Mouse (Mus musculus) cerebellum, postnatal 36 days (tissue): ENCODE results near the gene Wdr46.
"Not testable (repeated sequence)": the region's sequence is repeated elsewhere in the genome, so short reads cannot be mapped to it uniquely, and the experiment has no call there.

ENCODE experiments used
- DNase-seq, 2 experiments: peaks; one replicate each; pipeline ENCODE4 v3.0.0; 2021 to 2022; ENCODE audit warnings: mixed read lengths in 2 of 2

Gene Wdr46

DNA sequence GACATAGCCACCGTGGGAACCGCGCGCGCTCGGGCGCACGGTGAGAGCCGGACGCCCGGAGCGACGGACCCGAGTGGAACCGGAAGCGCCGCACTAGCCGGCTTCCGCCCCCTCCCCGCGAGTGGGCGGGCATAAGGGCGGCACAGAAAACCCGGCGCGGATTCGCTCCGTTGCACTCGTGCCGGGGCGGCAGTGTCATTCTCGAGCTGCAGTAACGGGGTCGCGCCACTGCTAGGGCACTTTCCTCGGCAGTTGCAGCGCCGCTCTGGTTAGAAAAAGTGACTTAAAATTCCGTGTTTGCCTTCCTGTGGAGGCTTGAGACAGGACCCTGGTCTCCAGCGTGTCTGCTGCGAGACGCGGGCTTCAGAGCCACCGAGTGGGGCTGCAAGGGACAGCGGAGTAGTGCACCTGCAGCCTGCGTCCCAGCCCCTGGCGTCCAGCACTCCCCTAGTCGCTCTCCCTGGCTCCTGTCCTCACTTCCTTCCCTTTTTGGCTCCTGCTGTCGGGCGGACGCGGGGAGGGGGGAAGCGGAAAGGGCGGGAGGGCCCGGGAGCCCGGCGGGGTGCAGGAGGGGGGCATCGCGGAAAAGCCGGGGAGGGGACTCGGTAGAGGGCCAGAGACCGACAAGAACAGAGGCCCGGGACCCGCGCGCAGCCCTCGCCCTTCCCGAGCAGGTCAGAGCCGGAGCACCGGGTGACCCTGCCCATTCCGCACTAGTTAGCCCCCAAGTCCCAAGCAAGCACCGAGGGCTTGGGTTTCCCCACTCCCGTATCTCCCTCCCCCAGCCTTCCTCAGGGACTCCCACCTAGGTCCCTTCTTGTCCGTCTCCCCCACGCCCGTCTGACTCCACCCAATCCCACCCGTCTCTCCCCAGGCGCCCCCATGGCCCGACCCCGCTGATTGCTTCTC lies 10.8 kb upstream of the Wdr46 start, which contains the start of gene Rgl2:
Gene Rgl2, plus strand, starts transcription at position 173 of the 909 bp plus-strand sequence.
- DNase-seq: peak; percentile 96

DNA sequence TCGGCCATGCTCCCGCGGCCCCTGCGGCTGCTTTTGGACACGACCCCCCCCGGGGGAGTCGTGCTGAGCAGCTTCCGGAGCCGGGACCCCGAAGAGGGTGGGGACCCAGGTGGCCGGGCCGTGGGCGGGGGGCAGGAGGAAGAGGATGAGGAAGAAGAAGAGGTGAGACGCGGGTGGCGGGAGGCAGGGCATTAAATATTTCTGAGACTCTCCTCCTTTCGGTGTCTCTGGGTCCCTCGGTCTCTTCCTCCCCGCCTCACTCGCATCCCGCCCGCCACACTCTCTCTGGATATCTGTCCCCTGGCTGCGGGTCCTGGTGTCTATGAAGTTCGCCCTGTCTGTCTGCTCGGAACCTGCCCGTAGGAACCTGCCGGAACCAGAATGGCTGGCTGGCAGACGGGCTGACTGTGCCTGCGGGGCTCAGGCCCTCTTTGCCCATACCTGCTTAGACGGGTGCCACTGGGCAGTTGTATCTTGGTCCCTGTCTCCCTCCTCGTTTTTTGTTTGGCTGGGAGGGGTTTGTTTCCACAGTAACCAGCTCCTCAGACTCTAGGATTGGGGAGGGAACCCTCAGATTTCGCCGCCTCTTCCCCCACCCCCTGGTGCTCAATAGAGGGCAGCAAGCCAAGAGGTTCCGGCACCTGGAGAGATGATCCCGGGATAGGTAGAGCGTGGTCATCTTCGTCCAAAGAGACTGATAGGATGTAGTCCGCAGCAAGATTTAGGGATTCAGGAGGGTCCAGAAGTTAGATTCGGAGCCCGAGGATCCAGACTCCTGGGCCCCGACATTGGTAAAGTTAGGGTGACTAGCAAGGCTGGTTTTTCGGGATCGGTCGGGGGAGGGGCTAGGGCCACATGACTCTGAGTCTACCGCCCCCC lies 9.9 kb upstream of the Wdr46 start:
- peak; percentile 48 to 61 for DNase-seq

DNA sequence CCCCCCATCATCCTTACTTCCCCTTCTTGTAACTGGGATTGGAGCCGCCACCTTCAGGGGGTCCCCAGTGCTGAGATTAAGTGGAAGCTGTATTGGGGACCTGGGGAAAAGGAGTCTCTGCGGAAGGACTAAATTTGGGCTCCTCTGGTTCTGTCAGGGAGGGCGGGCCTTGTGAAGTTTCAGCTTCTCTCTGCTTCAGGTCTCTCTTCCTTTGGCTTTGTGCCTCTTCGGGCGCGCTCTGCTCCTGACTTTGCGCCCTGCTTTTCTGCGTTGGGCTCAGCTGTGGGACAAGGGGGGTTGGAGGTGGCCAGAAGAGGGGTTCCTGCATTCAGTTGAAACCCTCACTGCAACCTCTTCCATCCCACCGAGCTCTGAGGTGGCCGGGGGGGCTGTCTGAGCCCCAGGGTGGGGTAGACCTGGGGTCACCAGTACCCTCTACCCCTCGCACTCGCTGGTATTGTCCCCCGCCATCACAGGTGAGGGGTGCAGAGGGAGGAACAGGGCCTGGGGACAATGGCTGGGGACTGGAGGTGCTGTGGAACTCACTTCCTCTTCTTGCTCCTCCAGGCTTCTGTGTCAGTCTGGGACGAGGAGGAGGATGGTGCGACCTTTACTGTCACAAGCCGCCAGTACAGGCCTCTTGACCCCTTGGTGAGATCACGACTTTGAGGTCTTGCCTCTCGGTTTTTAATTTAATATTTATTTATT lies 9.1 kb upstream of the Wdr46 start:
- DNase-seq: no peak

DNA sequence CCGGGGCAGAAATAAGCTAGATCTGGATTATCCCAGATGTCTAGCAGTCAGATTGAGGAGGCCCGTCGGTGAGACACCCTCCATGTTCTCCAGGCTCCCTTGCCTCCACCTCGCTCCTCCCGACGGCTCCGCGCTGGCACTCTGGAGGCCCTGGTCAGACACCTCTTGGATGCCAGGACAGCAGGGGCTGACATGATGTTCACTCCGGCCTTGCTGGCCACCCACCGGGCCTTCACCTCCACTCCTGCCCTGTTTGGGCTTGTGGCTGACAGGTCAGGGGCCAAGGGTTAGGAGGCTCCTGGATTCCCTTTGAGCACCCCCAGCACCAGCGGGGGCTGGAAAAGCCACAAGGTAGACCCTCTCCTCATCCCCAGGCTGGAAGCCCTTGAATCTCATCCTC lies 8.5 kb upstream of the Wdr46 start:
- DNase-seq: no peak

DNA sequence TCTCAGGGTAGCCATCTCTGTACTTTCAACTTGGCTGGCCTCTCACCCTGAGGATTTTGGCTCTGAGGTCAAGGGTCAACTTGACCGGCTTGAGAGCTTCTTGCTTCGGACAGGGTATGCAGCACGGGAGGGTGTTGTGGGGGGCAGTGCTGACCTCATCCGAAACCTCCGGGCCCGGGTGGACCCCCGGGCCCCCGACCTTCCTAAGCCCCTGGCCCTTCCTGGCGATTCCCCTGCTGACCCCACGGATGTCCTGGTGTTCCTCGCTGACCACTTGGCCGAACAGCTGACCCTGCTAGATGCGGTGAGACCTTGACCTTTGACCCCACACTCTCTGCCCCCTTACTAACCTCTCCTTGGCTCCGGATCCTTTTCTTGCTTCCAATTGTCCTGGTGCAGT lies 8.0 kb upstream of the Wdr46 start:
- DNase-seq: no peak

DNA sequence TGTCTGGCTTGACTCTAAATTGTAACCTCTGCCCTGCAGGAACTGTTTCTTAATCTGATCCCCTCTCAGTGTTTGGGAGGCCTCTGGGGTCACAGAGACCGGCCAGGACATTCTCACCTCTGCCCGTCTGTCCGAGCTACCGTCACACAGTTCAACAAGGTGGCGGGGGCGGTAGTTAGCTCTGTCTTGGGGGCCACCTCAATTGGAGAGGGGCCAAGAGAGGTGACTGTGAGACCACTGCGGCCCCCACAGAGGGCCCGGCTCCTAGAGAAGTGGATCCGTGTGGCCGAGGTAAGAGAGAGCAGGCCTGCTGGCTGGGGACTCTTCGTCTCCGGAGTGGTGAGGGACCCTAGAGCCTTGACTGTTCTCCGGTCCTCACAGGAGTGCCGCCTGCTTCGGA lies 7.5 kb upstream of the Wdr46 start:
- DNase-seq: no peak

DNA sequence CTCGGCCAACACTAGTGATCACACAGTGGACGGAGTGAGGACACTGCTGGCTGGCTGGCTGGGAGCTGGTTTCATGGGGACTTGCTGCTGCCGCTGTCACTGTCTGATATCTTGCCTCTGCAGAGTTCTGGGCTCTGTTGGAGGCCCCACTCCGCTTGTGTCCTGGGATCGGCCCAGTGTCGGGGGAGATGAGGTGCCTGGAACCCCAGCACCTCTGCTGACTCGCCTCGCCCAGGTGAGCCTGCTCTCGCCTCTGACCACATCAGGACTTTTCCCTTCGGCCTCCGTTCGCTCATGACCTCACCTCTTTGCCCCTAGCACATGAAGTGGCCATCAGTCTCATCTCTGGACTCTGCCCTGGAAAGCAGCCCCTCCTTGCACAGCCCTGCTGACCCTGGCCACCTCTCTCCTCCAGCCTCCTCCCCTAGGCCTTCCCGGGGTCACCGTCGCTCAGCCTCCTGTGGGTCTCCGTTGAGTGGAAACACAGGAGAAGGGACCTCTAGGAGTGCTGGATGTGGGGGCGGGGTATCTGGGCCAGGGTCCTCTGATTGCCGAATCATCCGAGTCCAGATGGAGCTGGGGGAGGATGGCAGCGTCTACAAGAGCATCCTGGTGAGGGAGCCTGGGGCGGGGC lies 4.9 kb upstream of the Wdr46 start:
- DNase-seq: no peak

DNA sequence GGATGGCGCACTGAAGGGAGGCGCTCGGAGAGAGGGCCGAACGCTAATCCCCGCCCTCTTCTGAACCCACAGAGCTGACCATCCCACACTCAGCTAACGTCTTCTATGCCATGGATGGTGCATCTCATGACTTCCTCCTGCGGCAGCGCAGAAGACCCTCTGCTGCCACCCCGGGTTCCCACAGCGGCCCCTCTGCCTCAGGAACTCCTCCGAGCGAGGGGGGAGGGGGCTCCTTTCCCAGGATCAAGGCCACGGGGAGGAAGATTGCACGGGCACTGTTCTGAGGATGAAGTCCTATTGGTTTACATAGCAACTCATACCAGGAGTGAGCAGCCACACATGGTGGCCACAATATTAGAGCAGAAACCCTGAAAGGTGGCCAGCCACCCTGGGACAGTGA lies 3.5 kb upstream of the Wdr46 start:
- DNase-seq: no peak

DNA sequence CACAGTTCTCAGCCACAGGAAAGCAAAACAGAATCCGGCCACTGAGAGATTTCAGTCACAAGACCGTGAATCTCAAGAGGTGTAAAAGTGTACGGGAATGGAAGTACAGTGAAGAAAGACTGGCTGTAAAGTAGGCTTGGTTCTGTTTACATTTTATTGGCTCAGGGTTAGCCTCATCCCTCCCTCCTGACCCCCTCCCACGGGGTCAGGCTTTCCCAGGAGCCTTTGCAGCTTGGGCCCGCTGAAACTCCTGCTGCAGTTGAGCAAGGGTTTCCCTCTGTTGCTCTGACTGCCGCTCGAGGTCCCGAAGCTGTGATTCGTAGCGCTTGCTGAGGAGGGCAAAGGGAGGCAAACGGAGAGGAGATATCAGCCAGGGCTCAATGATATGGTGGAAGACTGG lies 1.7 kb upstream of the Wdr46 start:
- no peak for DNase-seq

DNA sequence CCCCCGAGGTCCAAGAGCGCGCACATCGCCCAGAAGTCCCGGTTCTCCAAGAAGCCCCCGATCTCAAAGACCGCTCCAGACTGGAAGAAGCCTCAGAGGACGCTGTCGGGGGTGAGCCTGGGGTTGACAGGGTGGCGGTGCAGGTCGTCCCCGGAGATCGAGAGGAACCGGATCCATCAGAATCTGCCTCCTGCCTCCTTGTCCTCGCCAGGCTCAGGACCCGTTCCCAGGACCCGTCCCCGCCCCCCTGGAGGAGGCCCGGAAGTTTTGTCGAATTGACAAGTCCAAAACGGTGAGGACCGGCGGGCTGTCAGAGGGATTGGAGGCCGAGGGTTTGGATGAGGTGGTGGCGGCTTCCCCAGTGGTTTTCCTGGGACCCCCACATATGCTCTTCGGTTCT lies 521 bp downstream of the Wdr46 start:
- no peak for DNase-seq

DNA sequence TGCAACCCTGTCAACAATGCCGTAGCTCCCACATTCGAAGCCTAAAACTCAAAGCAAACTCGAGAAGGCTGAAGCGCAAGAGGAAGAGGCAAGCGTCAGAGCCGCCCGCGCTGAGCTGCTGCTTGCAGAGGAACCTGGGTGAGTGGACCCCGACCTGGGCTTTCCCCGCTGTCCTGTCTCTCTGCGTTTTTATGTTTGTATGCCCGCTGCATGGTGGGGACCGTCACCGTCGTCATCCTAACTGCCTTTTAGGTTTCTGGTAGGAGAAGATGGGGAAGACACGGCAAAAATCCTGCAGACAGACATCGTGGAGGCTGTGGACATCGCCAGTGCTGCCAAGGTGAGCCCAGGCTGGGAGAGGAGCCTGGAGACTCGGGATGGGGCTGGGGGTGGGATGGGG lies 921 bp downstream of the Wdr46 start:
- no peak for DNase-seq

DNA sequence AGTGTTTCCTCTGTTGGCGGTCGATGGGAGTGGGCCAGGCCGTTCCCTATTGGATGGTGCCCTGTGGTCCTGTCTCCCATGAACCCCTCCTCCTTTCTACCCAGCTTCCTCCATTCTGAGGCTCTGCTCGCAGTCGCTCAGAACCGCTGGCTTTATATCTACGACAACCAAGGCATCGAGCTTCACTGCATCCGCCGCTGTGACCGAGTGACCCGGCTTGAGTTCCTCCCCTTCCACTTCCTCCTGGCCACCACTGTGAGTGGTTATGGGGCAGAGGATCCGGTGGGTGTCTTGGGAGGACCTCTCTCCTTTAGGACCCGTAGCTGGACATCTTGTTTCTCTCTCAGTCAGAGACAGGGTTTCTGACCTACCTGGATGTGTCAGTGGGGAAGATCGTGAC lies 3.0 kb downstream of the Wdr46 start:
- DNase-seq: no peak

DNA sequence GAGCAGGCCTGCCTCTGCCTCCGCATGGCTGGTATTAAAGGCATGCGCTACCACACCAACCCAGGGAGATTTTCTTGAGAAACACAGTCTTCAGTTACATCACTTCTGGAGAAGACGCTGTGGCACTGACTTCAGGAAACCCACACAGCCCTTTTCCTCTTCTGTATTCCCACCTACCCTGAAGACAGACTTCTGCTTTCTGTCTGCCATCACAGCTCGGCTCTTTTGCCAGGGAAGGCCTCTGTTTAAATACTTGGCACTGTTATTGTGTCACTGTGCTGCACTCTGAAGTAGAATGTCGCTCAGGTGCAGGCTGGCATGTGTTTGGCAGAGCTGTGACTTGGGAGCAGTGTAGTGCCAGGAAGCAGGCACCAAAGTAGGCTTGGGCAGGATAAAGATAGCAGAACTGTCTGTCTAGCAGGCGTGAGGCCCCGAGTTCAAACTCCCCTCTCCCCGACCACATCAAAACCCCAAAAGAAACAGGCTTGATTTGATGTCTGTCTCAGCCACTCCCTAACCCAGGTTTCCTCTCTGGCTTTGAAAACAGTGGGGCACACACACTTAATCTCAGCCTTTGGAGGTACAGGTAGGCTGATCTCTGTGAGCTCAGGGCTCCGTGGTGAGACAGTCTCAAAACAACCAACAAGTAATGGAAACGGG lies 7.1 kb downstream of the Wdr46 start:
- DNase-seq: no peak

DNA sequence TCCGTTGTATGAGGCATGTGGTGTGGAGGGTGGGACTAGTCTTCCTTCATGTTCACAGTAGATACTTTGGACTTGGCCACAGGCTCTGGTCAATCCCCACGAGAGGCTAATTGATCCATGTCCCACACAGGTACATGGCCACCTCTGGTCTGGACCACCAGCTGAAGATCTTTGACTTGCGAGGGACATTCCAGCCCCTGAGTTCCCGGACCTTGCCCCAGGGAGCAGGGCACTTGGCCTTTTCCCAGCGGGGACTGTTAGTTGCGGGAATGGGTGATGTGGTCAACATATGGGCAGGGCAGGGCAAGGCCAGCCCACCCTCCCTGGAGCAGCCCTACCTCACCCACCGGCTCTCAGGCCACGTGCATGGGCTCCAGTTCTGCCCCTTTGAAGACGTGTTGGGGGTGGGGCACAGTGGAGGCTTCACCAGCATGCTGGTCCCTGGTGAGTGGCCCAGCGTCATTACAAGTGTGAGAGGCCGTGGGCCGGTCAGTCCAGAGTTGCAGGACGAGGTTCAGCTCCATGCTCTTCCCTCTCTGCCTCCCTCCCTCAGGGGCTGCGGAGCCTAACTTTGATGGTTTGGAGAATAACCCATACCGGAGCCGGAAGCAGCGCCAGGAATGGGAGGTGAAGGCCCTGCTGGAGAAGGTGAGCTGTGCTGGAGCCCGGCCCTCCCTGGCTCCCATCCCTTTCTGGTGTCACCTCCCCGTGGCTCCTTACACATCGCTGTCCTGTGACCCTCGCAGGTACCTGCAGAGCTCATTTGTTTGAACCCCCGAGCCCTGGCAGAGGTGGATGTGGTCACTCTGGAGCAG lies 7.8 kb downstream of the Wdr46 start:
- no peak for DNase-seq

DNA sequence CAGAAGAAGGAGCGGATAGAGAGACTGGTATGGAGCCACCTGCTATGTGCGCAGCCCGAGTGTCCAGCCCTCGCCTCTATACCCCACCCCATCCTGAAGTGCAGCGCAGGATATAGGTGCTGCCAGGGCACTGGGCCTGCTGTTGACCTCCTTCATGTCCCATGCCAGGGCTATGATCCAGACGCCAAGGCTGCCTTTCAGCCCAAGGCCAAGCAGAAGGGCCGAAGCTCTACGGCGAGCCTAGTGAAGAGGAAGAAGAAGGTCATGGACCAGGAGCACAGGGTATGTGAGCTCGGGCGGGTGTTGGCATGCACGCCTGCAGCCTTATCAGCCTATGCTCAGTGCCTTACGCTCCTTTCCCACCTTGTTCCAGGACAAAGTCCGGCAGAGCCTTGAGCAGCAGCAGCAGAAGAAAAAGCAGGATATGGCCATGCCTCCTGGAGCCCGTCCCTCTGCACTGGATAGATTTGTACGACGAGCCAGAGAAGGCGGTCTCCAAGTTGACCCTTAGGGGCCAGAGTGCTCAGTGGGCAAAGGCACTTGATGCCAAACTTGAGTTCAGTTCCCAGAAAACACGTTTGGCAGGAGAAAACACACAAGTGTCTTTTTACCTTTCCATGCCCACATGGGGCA lies 8.6 kb downstream of the Wdr46 start:
- DNase-seq: no peak

DNA sequence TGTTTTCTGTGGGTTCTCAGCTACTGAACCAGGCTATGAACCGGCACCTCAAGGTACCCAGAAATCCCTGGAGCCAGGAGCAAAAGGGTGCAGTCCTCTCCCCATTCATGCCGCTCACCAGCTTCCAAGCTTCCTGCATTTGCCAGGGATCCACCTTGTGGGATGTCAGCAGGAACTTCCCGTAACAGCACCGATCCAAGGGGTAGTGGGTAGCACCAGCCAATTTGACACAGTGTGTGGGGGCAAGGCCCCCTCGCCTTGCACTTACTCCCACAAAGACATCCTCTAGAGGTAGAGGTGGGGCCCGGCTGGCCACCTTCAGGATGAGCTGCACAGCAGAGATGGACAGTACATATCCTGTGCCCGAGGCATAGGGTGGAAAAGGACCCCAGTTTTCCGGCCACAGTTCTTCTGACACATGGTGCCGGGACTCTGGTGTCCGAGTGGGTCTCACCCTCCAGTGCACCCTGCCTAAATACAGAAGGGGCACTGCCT lies 9.7 kb downstream of the Wdr46 start:
- DNase-seq: no peak

DNA sequence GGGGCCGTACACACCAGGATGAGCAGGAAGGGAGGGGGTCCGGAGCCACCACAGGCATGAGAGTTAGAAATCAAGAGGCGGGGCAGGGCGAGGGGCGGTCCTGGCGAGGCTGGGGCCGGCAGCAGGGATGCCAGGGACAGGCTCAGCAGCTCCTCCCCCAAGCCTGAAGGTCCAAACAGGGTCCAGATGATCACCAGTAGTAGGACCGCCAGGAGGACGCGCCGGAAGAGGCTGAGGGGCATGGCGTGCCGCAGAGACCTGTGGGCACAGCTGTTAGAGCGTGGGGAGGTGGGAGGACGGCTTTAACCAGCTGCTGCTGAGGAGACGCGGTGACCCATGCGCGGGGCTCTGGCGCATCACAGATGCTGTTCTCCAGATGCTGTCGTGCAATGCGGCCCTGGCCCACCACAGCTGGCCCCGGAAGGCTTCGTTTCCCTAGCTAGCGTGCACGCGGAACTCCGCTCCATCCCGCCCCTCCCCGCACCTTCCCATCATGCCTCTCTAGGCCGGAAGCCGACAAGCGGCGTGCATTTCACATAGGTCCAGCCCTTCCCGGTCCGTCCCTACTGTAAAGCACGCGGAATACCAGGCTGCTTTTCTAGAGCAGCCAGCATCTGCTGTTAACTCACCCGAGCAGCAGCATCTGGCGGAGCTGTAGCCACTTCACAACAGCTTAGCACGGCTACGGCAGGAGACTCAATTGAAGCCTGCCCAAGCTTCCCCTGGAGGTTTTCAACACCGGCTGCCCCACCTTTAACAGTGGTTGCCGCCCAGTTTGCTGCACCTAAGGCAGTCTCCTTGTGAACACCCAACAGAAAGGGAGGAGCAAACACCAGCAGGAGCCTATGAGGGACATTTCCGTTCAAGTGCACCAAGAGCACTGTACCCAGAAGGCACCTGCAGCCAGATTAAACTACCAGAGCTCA lies 10.8 kb downstream of the Wdr46 start, which contains the start of gene B3galt4:
Gene B3galt4, minus strand, starts transcription at position 468 of the 926 bp plus-strand sequence.
- DNase-seq: peak; percentile 72 to 73

DNA sequence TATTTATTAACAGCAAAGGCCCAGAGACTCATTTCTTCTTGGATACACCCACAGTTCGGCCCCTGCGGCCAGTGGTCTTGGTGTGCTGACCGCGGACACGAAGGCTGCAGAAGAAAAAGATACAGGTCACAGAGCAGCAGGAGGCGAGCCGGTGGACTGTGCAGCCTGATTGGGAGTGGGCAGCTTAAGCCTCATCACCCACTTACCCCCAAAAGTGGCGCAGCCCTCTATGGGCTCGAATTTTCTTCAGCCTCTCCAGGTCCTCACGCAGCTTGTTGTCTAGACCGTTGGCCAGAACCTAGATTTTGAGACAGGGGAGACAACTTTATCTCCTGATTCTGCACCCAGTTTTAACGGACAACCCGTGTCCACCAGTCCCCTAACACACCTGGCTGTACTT lies 11.6 kb downstream of the Wdr46 start:
- DNase-seq: not testable (repeated sequence)

DNA sequence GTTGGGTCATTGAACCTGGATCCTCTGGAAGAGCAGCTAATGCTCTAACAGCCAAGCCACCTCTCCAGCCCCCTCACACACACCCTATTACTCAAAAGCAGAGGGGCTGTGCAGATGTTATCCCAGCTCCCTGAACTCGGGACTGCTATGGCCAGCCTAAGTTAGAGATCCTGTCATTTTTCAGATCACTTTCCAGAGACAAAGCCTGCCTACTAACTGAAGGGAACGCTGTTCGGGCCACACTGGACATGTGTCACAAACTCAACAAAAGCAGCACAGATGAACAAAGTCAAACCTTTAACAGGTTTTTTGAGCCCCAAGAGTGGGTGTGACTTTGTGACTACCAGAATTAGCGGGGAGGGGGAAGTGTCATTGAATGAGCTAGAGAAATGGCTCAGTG lies 12.4 kb downstream of the Wdr46 start:
- no peak for DNase-seq
